Mouse (Mus musculus) kidney, embryonic 14.5 days (tissue): ENCODE results near the gene Ugt1a2. TPM values are rescaled to one million over a fixed set of nuclear protein-coding genes. Genes with fewer than 3 reads are reported as not detected.

Experiments used
- ATAC-seq: fragments of 200-750 bp; cut with Nextera tagmentation; 2 replicates; pipeline ENCODE4 v1.8.0; 2017; ENCODE audit warnings: moderate number of reproducible peaks, mild to moderate bottlenecking, moderate TSS enrichment, moderate library complexity; ENCODE audit not compliant: low FRiP score, low TSS enrichment
- H3K27ac ChIP-seq: fragments of 300-500 bp; sonication (generic); 2 replicates; pipeline ENCODE4 v1.5.1; 2014; ENCODE audit warnings: low read depth, mild to moderate bottlenecking, low read length, moderate library complexity, mixed read lengths
- H3K27me3 ChIP-seq: fragments of 300-500 bp; sonication (generic); 2 replicates; pipeline ENCODE4 v1.6.1; 2014; ENCODE audit warnings: mild to moderate bottlenecking, low read length; ENCODE audit not compliant: control insufficient read depth, insufficient read depth
- H3K36me3 ChIP-seq: fragments of 300-500 bp; sonication (generic); 2 replicates; pipeline ENCODE4 v1.6.1; 2014; ENCODE audit warnings: low read length, mixed read lengths; ENCODE audit not compliant: control insufficient read depth, insufficient read depth
- H3K4me1 ChIP-seq: fragments of 300-500 bp; sonication (generic); 2 replicates; pipeline ENCODE4 v1.6.1; 2014; ENCODE audit warnings: low read length, mixed read lengths; ENCODE audit not compliant: control insufficient read depth, insufficient read depth
- H3K4me2 ChIP-seq: fragments of 300-500 bp; sonication (generic); replicated peaks from 2 replicates; pipeline ENCODE4 v1.6.1; 2014; ENCODE audit warnings: low read depth, mild to moderate bottlenecking, low read length
- H3K4me3 ChIP-seq: fragments of 300-500 bp; sonication (generic); 2 replicates; pipeline ENCODE4 v1.5.1; 2014; ENCODE audit warnings: mild to moderate bottlenecking, low read length
- H3K9ac ChIP-seq: fragments of 300-500 bp; sonication (generic); 2 replicates; pipeline ENCODE4 v1.6.1; 2014; ENCODE audit warnings: low read depth, mild to moderate bottlenecking, low read length, moderate library complexity
- H3K9me3 ChIP-seq: fragments of 300-500 bp; sonication (generic); 2 replicates; pipeline ENCODE4 v1.6.1; 2016; ENCODE audit warnings: low read length; ENCODE audit not compliant: control insufficient read depth
- WGBS: fragments of 180-500 bp; shearing (Covaris S2); extraction: QIAGEN DNeasy Blood & Tissue Kit; methylation state at CpG from one replicate; pipeline ENCODE4 v1.1.7; 2014; 5-methylcytosine and 5-hydroxymethylcytosine counted together
- polyA plus RNA-seq: library from polyadenylated mRNA; unstranded; fragments of >200 nt; fragmentation: Nextera tagmentation; extraction: Ambion mirVana; gene quantifications from 2 replicates; pipeline ENCODE4 v1.2.1, GENCODE M21; 2014

The Ugt1a2 gene
- polyA plus RNA-seq, 1 experiment from 2014 or later = 7.3 TPM

- 46% methylated on average over 2 of the region's 2 CpGs for WGBS
- Histone ChIP-seq H3K9me3 (peaks cover 84% of the 10 kb centered on the region), H3K4me2 (no peak overlapping the region), H3K4me3 (no peak overlapping the region), H3K9ac (no peak overlapping the region), H3K27ac (no peak overlapping the region), H3K4me1 (no peaks in the 10 kb centered on the region), H3K36me3 (no peaks in the 10 kb centered on the region), H3K27me3 (no peaks in the 10 kb centered on the region)
- no peak for ATAC-seq
These were observed 47.3 kb downstream of the Ugt1a2 start for GRCm38 (mm10) chr1:88247660-88248059.

- H3K4me1 ChIP-seq = no peaks in the 10 kb centered on the region
- H3K4me3 ChIP-seq = no peak overlapping the region
- no peaks in the 10 kb centered on the region for H3K27me3 ChIP-seq
- peaks cover 83% of the 10 kb centered on the region for H3K9me3 ChIP-seq
- H3K36me3 ChIP-seq = no peaks in the 10 kb centered on the region
- H3K27ac ChIP-seq = no peak overlapping the region
- WGBS = 72% methylated on average over 4 of the region's 4 CpGs
- no peak overlapping the region for H3K9ac ChIP-seq
- ATAC-seq = no peak
- no peak overlapping the region for H3K4me2 ChIP-seq
These were observed 48.3 kb downstream of the Ugt1a2 start for GRCm38 (mm10) chr1:88248658-88249057.

GRCm38 (mm10) chr1:88249596-88249995 is 49.2 kb downstream of the Ugt1a2 start:
- WGBS = 80% methylated on average over 7 of the region's 7 CpGs
- Histone ChIP-seq H3K4me3 (no peak overlapping the region), H3K9me3 (peaks cover 81% of the 10 kb centered on the region), H3K27me3 (no peaks in the 10 kb centered on the region), H3K27ac (no peak overlapping the region), H3K9ac (no peak overlapping the region), H3K36me3 (no peaks in the 10 kb centered on the region), H3K4me1 (no peaks in the 10 kb centered on the region), H3K4me2 (no peak overlapping the region)
- no peak for ATAC-seq

GRCm38 (mm10) chr1:88250023-88250422 is 49.6 kb downstream of the Ugt1a2 start:
- no peaks in the 10 kb centered on the region for H3K27me3 ChIP-seq
- no peak for ATAC-seq
- H3K4me2 ChIP-seq = no peak overlapping the region
- H3K36me3 ChIP-seq = no peaks in the 10 kb centered on the region
- no peak overlapping the region for H3K4me3 ChIP-seq
- no peak overlapping the region for H3K27ac ChIP-seq
- H3K9me3 ChIP-seq = peaks cover 81% of the 10 kb centered on the region
- 82% methylated on average over 5 of the region's 5 CpGs for WGBS
- no peaks in the 10 kb centered on the region for H3K4me1 ChIP-seq
- H3K9ac ChIP-seq = no peak overlapping the region

GRCm38 (mm10) chr1:88253106-88253505 is 52.7 kb downstream of the Ugt1a2 start:
- H3K9ac ChIP-seq = no peak overlapping the region
- 68% methylated on average over 8 of the region's 8 CpGs for WGBS

GRCm38 (mm10) chr1:88253540-88253939 is 53.1 kb downstream of the Ugt1a2 start:
- Histone ChIP-seq H3K9me3 (peaks cover 67% of the 10 kb centered on the region), H3K4me3 (no peak overlapping the region), H3K9ac (no peak overlapping the region), H3K27me3 (no peaks in the 10 kb centered on the region), H3K36me3 (no peaks in the 10 kb centered on the region), H3K27ac (no peak overlapping the region), H3K4me1 (no peaks in the 10 kb centered on the region), H3K4me2 (no peak overlapping the region)
- WGBS = 76% methylated on average over 6 of the region's 6 CpGs
- ATAC-seq = no peak

More at GRCm38 (mm10) chr1:88253106-88253505, 52.7 kb downstream of the Ugt1a2 start:
- Histone ChIP-seq H3K36me3 (no peaks in the 10 kb centered on the region), H3K4me3 (no peak overlapping the region), H3K4me1 (no peaks in the 10 kb centered on the region), H3K4me2 (no peak overlapping the region), H3K9me3 (peaks cover 72% of the 10 kb centered on the region), H3K27ac (no peak overlapping the region), H3K27me3 (no peaks in the 10 kb centered on the region)
- no peak for ATAC-seq

- no peak for ATAC-seq
- H3K4me1 ChIP-seq = no peaks in the 10 kb centered on the region; the same call in 1 of the 2 replicates
- no peak overlapping the region for H3K4me2 ChIP-seq
- WGBS = 87% methylated on average over 12 of the region's 12 CpGs
- no peaks in the 10 kb centered on the region for H3K36me3 ChIP-seq
- H3K27ac ChIP-seq = no peak overlapping the region
- no peak overlapping the region for H3K4me3 ChIP-seq
- H3K27me3 ChIP-seq = no peaks in the 10 kb centered on the region
- H3K9me3 ChIP-seq = peaks cover 57% of the 10 kb centered on the region
- no peak overlapping the region for H3K9ac ChIP-seq
These were observed 54.5 kb downstream of the Ugt1a2 start for GRCm38 (mm10) chr1:88254793-88255465.

GRCm38 (mm10) chr1:88255466-88255857 is 55.1 kb downstream of the Ugt1a2 start:
- H3K9ac ChIP-seq = no peak overlapping the region
- 60% methylated on average over 2 of the region's 2 CpGs for WGBS
- H3K4me1 ChIP-seq = no peaks in the 10 kb centered on the region; the same call in 1 of the 2 replicates
- no peaks in the 10 kb centered on the region for H3K27me3 ChIP-seq
- no peak overlapping the region for H3K4me2 ChIP-seq
- no peak overlapping the region for H3K27ac ChIP-seq
- no peak overlapping the region for H3K4me3 ChIP-seq
- peaks cover 4% of the 10 kb centered on the region; the same call in 1 of the 2 replicates for H3K36me3 ChIP-seq
- ATAC-seq = no peak
- peaks cover 52% of the 10 kb centered on the region for H3K9me3 ChIP-seq

GRCm38 (mm10) chr1:88255989-88256754 is 55.8 kb downstream of the Ugt1a2 start:
- Histone ChIP-seq H3K27me3 (no peaks in the 10 kb centered on the region), H3K27ac (no peak overlapping the region), H3K9ac (no peak overlapping the region), H3K4me3 (no peak overlapping the region), H3K36me3 (peaks cover 12% of the 10 kb centered on the region), H3K4me1 (no peaks in the 10 kb centered on the region; the same call in 1 of the 2 replicates), H3K4me2 (no peak overlapping the region), H3K9me3 (peaks cover 47% of the 10 kb centered on the region)
- WGBS = 81% methylated on average over 13 of the region's 13 CpGs
- ATAC-seq = no peak
